7 mouse cellular contexts compared by ENCODE assay signal in genomic region chr16:8412213-8412612, GRCm38 (mm10). TPM values are rescaled to one million over a fixed set of nuclear protein-coding genes. Genes with fewer than 3 reads are reported as not detected.
DNase-seq lines count a peak whose midpoint lies in the region; ATAC-seq and TF ChIP-seq lines count a peak whose summit lies in the region.

No protein-coding gene starts in this region.

- no peak overlapping the region for H3K27ac ChIP-seq in liver, postnatal 0 days (ENCODE audit: low read depth)

- no peaks in the 10 kb centered on the region for H3K4me1 ChIP-seq in liver, postnatal 0 days (ENCODE audit: insufficient read depth)

- no peaks in the 10 kb centered on the region for H3K36me3 ChIP-seq in liver, postnatal 0 days (replicated peaks; ENCODE audit: insufficient read depth, low read length)

- TF ChIP-seq EP300 in liver, postnatal 0 days (IDR thresholded peaks at IDR 0.05; ENCODE audit: low read depth) = no peak

- H3K9me3 ChIP-seq in liver, postnatal 0 days (ENCODE audit: low read length) = no peaks in the 10 kb centered on the region

- peak; percentile 40 to 56 for DNase-seq in right cerebral cortex, postnatal 10 days (ENCODE audit: low spot score in 2 of 2)
- no peak for DNase-seq in right cerebral cortex, postnatal 14 days
- peak; percentile 43 for DNase-seq in T-cell, adult 2 months (ENCODE audit: low spot score)
- peak; percentile 65 for DNase-seq in embryo, embryonic 9.5 days (ENCODE audit: extremely low spot score)
- DNase-seq in induced T-regulatory cell, adult 2 months (ENCODE audit: low read depth) = peak; percentile 82
- DNase-seq in liver, postnatal 0 days = no peak
- peak; percentile 95 for DNase-seq in retina, embryonic 14.5 days (ENCODE audit: low spot score)

- peak; percentile 56; the same call in 1 of the 2 replicates for ATAC-seq in liver, postnatal 0 days

- 15% methylated on average over 7 of the region's 7 CpGs for WGBS in liver, postnatal 0 days (ENCODE audit: insufficient replicate concordance)

- peak; percentile 86 for TF ChIP-seq CTCF in liver, postnatal 0 days (IDR thresholded peaks at IDR 0.05; ENCODE audit: low read depth)

- H3K4me3 ChIP-seq in liver, postnatal 0 days (ENCODE audit: low read depth, low read length) = no peak overlapping the region

- H3K27me3 ChIP-seq in liver, postnatal 0 days (ENCODE audit: insufficient read depth, low read length) = no peaks in the 10 kb centered on the region; the same call in 1 of the 2 replicates

- H3K4me2 ChIP-seq in liver, postnatal 0 days (ENCODE audit: low read depth, low read length) = no peak overlapping the region

- H3K9ac ChIP-seq in liver, postnatal 0 days (replicated peaks) = no peak overlapping the region

RNA-seq across cellular contexts. Expression of gene Tmem114, which starts 12.7 kb away (rescaled TPM):
- polyA plus RNA-seq in liver, postnatal 0 days (2015; fragmentation: Nextera tagmentation; extraction: Ambion mirVana) = not detected in 2 replicates

RNA-seq across cellular contexts. Expression of gene Mettl22, which starts 58.4 kb away (rescaled TPM):
- polyA plus RNA-seq in liver, postnatal 0 days (2015; fragmentation: Nextera tagmentation; extraction: Ambion mirVana) = 6.6 and 6.7 TPM in 2 replicates

Comparison
In these comparisons a context has a peak if more than half of its experiments do, and no peak if none do; other contexts are left out.
1. DNase-seq: peak in right cerebral cortex, postnatal 10 days (2 of 2), T-cell, adult 2 months (single experiment), embryo, embryonic 9.5 days (single experiment), induced T-regulatory cell, adult 2 months (single experiment) and retina, embryonic 14.5 days (single experiment); none in right cerebral cortex, postnatal 14 days (single experiment) and liver, postnatal 0 days (single experiment).